Mouse (Mus musculus) bone marrow, adult 2 months (tissue): Measurements from ENCODE around the gene Itga6. TPM values are rescaled to one million over a fixed set of nuclear protein-coding genes. Genes with fewer than 3 reads are reported as not detected.
A peak's percentile ranks its signal among the peaks of the same experiment; 100 is the strongest.

Experiments used
- H3K27ac ChIP-seq: fragments of 200-500 bp; 2 replicates; pipeline ENCODE4 v1.5.1; 2012; ENCODE audit warnings: low read depth, mild to moderate bottlenecking, control low read depth, inconsistent platforms, low read length; ENCODE audit not compliant: control insufficient read depth, poor library complexity, insufficient read depth
- H3K4me1 ChIP-seq: fragments of 200-500 bp; 2 replicates; pipeline ENCODE4 v1.6.1; 2011; ENCODE audit warnings: low read length; ENCODE audit not compliant: control insufficient read depth, insufficient read depth
- H3K4me3 ChIP-seq: fragments of 200-500 bp; replicated peaks from 2 replicates; pipeline ENCODE3; 2011; ENCODE audit warnings: mild to moderate bottlenecking, low read depth, low read length, control low read depth; ENCODE audit not compliant: control insufficient read depth
- CTCF ChIP-seq: fragments of 200-500 bp; IDR thresholded peaks from 2 replicates; pipeline ENCODE4 v1.5.1; 2011; ENCODE audit warnings: low read length, control low read depth; ENCODE audit not compliant: control insufficient read depth, insufficient read depth
- POLR2A ChIP-seq: fragments of 200-500 bp; IDR thresholded peaks from 2 replicates; pipeline ENCODE4 v1.6.1; 2011; ENCODE audit warnings: low read depth, mild to moderate bottlenecking, control low read depth, low read length, borderline replicate concordance; ENCODE audit not compliant: control insufficient read depth
- WGBS: fragments of 180-500 bp; shearing (Covaris S2); methylation state at CpG from one replicate; pipeline ENCODE4 v1.1.7; 2018; 5-methylcytosine and 5-hydroxymethylcytosine counted together
- polyA plus RNA-seq: library from polyadenylated mRNA; stranded (reverse); fragments of >200 nt; gene quantifications from 2 replicates; pipeline ENCODE4 v1.2.4, GENCODE M21; 2011; ENCODE audit warnings: low replicate concordance; ENCODE audit not compliant: missing spikeins, insufficient read depth, insufficient read length

The Itga6 gene
- polyA plus RNA-seq, 1 experiment, result 38.3 TPM

- WGBS, result 77% methylated on average over 7 of the region's 7 CpGs
- TF ChIP-seq POLR2A (no peak), CTCF (no peak)
- H3K4me3 ChIP-seq, result no peak overlapping the region
Observed at GRCm38 (mm10) chr2:71726883-71727676, 18.3 kb upstream of the Itga6 start.

GRCm38 (mm10) chr2:71728341-71728740 lies 17.1 kb upstream of the Itga6 start:
- TF ChIP-seq POLR2A (no peak), CTCF (no peak)
- 78% methylated on average over 7 of the region's 7 CpGs for WGBS
- H3K4me1 ChIP-seq, result no peaks in the 10 kb centered on the region

More at GRCm38 (mm10) chr2:71726883-71727676, 18.3 kb upstream of the Itga6 start:
- peaks cover 2% of the 10 kb centered on the region; the same call in 1 of the 2 replicates for H3K4me1 ChIP-seq
- H3K27ac ChIP-seq, result no peak overlapping the region

GRCm38 (mm10) chr2:71728796-71729195 lies 16.6 kb upstream of the Itga6 start:
- TF ChIP-seq POLR2A (no peak), CTCF (no peak)
- H3K27ac ChIP-seq, result no peak overlapping the region
- no peaks in the 10 kb centered on the region for H3K4me1 ChIP-seq
- 66% methylated on average over 5 of the region's 5 CpGs for WGBS
- no peak overlapping the region for H3K4me3 ChIP-seq

More at GRCm38 (mm10) chr2:71728341-71728740, 17.1 kb upstream of the Itga6 start:
- Histone ChIP-seq H3K27ac (no peak overlapping the region), H3K4me3 (no peak overlapping the region)

- no peak overlapping the region for H3K4me3 ChIP-seq
- H3K4me1 ChIP-seq, result peaks cover 2% of the 10 kb centered on the region
- TF ChIP-seq CTCF (no peak), POLR2A (no peak)
- WGBS, result 78% methylated on average over 20 of the region's 20 CpGs
- no peak overlapping the region for H3K27ac ChIP-seq
Observed at GRCm38 (mm10) chr2:71730623-71731612, 14.5 kb upstream of the Itga6 start.

GRCm38 (mm10) chr2:71734792-71735392 lies 10.5 kb upstream of the Itga6 start:
- 20% methylated on average over 9 of the region's 9 CpGs for WGBS
- Histone ChIP-seq H3K4me1 (peaks cover 2% of the 10 kb centered on the region), H3K27ac (no peak overlapping the region), H3K4me3 (no peak overlapping the region)
- TF ChIP-seq CTCF, result no peak
- no peak for TF ChIP-seq POLR2A

GRCm38 (mm10) chr2:71735541-71736159 lies 9.8 kb upstream of the Itga6 start:
- peak overlapping the region; percentile 71 for H3K27ac ChIP-seq
- TF ChIP-seq POLR2A (no peak), CTCF (no peak)
- peaks cover 2% of the 10 kb centered on the region for H3K4me1 ChIP-seq
- WGBS, result 15% methylated on average over 17 of the region's 17 CpGs
- peak overlapping the region; percentile 57 for H3K4me3 ChIP-seq

GRCm38 (mm10) chr2:71736213-71736612 lies 9.2 kb upstream of the Itga6 start:
- no peak overlapping the region for H3K27ac ChIP-seq
- H3K4me3 ChIP-seq, result no peak overlapping the region
- H3K4me1 ChIP-seq, result peaks cover 2% of the 10 kb centered on the region
- TF ChIP-seq CTCF (no peak), POLR2A (no peak)
- 86% methylated on average over 2 of the region's 2 CpGs for WGBS
